Mouse (Mus musculus) forebrain, embryonic 11.5 days (tissue): ENCODE data around the gene Tpk1. TPM values are rescaled to one million over a fixed set of nuclear protein-coding genes. Genes with fewer than 3 reads are reported as not detected.

Source experiments
- ATAC-seq: fragments of 200-750 bp; cut with Nextera tagmentation; replicated peaks from 2 replicates; pipeline ENCODE4 v1.8.0; 2017; ENCODE audit warnings: moderate TSS enrichment; ENCODE audit not compliant: low FRiP score
- DNase-seq: peaks from one replicate; pipeline ENCODE4 v3.0.0-alpha.2; 2017; ENCODE audit warnings: low spot score
- H3K27ac ChIP-seq: fragments of 300-500 bp; sonication (generic); 2 replicates; pipeline ENCODE4 v1.5.1; 2014; ENCODE audit warnings: low read depth, low read length
- H3K27me3 ChIP-seq: fragments of 300-500 bp; sonication (generic); 2 replicates; pipeline ENCODE4 v1.6.1; 2014; ENCODE audit warnings: mild to moderate bottlenecking, low read length, mixed read lengths; ENCODE audit not compliant: control insufficient read depth, insufficient read depth
- H3K36me3 ChIP-seq: fragments of 300-500 bp; sonication (generic); 2 replicates; pipeline ENCODE4 v1.6.1; 2014; ENCODE audit warnings: mild to moderate bottlenecking, low read length, moderate library complexity, mixed read lengths; ENCODE audit not compliant: control insufficient read depth, insufficient read depth
- H3K4me1 ChIP-seq: fragments of 300-500 bp; sonication (generic); replicated peaks from 2 replicates; pipeline ENCODE4 v1.6.1; 2014; ENCODE audit warnings: low read length, mixed read lengths; ENCODE audit not compliant: control insufficient read depth, insufficient read depth
- H3K4me2 ChIP-seq: fragments of 300-500 bp; sonication (generic); 2 replicates; pipeline ENCODE4 v1.6.1; 2014; ENCODE audit warnings: low read depth, mild to moderate bottlenecking, low read length, moderate library complexity, mixed read lengths; ENCODE audit not compliant: severe bottlenecking
- H3K4me3 ChIP-seq: fragments of 300-500 bp; sonication (generic); 2 replicates; pipeline ENCODE4 v1.5.1; 2014; ENCODE audit warnings: low read depth, low read length
- H3K9ac ChIP-seq: fragments of 300-500 bp; sonication (generic); 2 replicates; pipeline ENCODE4 v1.6.1; 2014; ENCODE audit warnings: low read length
- H3K9me3 ChIP-seq: fragments of 300-500 bp; sonication (generic); 2 replicates; pipeline ENCODE4 v1.6.1; 2016; ENCODE audit warnings: low read length, mixed read lengths; ENCODE audit not compliant: control insufficient read depth
- WGBS: fragments of 180-500 bp; shearing (Covaris S2); extraction: QIAGEN DNeasy Blood & Tissue Kit; methylation state at CpG from one replicate; pipeline ENCODE4 v1.1.7; 2014; 5-methylcytosine and 5-hydroxymethylcytosine counted together
- polyA plus RNA-seq: library from polyadenylated mRNA; unstranded; fragments of >200 nt; fragmentation: Nextera tagmentation; extraction: Ambion mirVana; gene quantifications from 2 replicates; pipeline ENCODE4 v1.2.1, GENCODE M21; 2014

The Tpk1 gene
- polyA plus RNA-seq, 1 experiment from 2014 or later = 5.4 TPM

DNA sequence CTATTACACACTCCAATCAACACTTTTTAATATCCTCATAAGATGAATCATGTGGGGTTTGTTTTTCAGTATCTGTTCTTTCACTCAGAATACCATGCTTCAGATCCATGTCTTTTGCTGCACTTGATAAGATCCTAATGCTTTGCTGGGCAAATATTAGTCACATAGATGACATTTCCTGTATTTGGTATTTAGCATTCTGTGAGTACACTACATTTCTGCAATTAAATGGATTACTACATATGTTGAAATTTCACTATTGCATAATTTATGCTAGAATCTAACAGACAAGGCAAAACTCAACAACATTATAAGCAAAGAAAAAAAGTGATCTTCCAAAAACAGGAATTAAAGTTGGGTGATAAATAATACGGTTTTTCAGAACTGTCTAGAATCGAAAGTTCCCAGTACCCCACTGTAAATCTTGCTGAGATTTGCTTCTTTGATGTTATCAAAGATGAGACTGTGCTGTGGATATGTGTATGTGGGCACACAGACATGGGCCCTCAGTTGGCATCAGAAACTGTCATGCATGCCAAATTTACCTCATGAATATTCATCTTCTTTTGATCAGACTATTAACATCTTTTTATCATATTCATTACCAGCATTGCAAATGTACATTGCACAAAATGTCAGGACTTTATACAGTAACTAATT is 203.8 kb downstream of the Tpk1 start:
- Histone ChIP-seq H3K4me3 (no peak overlapping the region), H3K27ac (no peak overlapping the region), H3K4me1 (no peaks in the 10 kb centered on the region), H3K9me3 (no peaks in the 10 kb centered on the region), H3K27me3 (no peaks in the 10 kb centered on the region), H3K9ac (no peak overlapping the region), H3K4me2 (no peak overlapping the region), H3K36me3 (no peaks in the 10 kb centered on the region)
- ATAC-seq (no peak), DNase-seq (no peak)
- 86% methylated on average over 2 of the region's 2 CpGs for WGBS

DNA sequence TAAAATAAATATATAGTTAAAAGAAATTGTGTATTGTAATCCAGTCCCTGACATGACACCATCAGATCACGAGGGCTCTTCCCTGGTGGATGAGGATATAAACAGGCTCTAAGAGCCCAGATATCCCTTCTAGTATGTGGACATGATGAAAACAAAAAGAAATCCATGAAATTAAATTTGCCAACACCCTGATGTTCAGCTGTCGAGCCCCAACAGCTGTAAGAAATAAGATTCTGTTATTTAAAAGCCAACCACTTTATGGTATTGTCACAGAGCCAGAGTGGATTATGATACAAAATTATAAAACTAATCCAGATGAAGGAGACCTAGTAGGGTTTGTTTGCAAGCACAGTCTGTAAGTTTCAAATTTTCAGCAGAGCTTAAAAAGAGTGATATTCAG is 207.0 kb downstream of the Tpk1 start:
- ATAC-seq (no peak), DNase-seq (no peak)
- Histone ChIP-seq H3K9me3 (no peaks in the 10 kb centered on the region), H3K4me2 (no peak overlapping the region), H3K27me3 (no peaks in the 10 kb centered on the region), H3K27ac (no peak overlapping the region), H3K4me1 (no peaks in the 10 kb centered on the region), H3K36me3 (no peaks in the 10 kb centered on the region), H3K9ac (no peak overlapping the region), H3K4me3 (no peak overlapping the region)
- WGBS = 92% methylated on average over 2 of the region's 2 CpGs

DNA sequence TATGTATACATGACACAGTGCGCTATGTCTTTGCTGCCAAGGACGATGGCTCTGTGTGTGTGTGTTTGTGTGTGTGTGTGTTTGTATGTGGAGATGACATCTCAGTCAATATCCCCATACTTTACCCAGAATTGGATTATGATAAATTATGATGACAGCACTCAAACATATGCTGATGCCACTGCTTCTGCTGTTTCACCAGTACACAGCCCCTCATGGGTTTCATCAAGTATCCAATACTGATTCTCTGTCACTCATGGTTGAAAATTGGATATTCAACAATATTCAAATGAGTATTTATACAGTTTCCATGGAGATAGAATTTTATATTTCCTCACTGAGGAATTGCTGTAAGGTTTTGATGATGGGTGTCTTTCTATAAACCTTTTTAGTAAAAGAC is 208.1 kb downstream of the Tpk1 start:
- no peak overlapping the region for H3K27ac ChIP-seq

DNA sequence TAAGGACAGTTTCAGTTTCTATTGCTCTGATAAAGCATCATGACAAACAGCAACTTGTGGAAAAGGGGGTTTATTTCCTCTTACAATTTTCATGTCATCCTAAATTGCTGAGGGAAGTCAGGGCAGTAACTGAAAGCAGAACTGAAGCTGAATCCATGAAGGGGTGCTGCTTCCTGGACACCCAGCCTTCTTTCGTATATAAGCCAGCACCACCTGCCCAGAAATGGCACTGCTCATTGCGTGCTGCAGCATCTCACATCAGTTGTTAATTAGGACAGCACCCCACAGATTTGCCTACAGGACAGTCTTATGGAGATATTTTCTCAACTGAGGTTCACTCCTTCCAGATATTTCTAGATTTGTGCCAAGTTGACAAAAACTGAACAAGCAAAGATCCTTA is 216.6 kb downstream of the Tpk1 start:
- ATAC-seq = no peak

More for the DNA sequence above, 208.1 kb downstream of the Tpk1 start:
- no peak overlapping the region for H3K4me3 ChIP-seq
- no peaks in the 10 kb centered on the region for H3K27me3 ChIP-seq
- H3K36me3 ChIP-seq = no peaks in the 10 kb centered on the region
- H3K4me1 ChIP-seq = no peaks in the 10 kb centered on the region
- no peak overlapping the region for H3K9ac ChIP-seq
- no peak for DNase-seq
- WGBS = 49% methylated on average over 2 of the region's 2 CpGs
- H3K9me3 ChIP-seq = no peaks in the 10 kb centered on the region
- ATAC-seq = no peak
- no peak overlapping the region for H3K4me2 ChIP-seq

DNA sequence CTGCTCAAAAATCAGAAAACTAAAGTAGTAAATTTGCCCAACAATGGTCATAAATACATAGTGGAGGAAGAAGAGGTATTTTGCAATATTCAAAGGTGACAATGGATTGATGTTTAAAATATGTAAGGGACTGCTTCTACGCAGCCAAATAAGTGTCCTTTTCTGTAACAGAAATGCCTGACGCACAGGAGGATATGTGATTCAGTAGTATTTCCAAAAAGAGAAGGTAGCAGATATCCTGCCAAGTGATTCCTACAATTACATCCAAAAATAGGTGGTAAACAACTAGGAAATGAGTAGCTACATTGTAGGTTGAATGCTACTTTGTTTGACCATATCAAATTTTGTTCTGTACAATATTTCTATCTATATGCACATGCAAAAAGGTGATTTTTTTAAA is 220.2 kb downstream of the Tpk1 start:
- ATAC-seq (no peak), DNase-seq (no peak)
- H3K27me3 ChIP-seq = no peaks in the 10 kb centered on the region
- H3K9ac ChIP-seq = no peak overlapping the region
- 95% methylated on average over 2 of the region's 2 CpGs for WGBS
- H3K4me3 ChIP-seq = no peak overlapping the region
- no peaks in the 10 kb centered on the region for H3K36me3 ChIP-seq
- no peak overlapping the region for H3K4me2 ChIP-seq
- H3K27ac ChIP-seq = no peak overlapping the region
- H3K4me1 ChIP-seq = peaks cover 2% of the 10 kb centered on the region; the same call in 1 of the 2 replicates
- no peaks in the 10 kb centered on the region for H3K9me3 ChIP-seq

More for the DNA sequence above, 216.6 kb downstream of the Tpk1 start:
- 66% methylated on average over 2 of the region's 2 CpGs for WGBS
- Histone ChIP-seq H3K27me3 (no peaks in the 10 kb centered on the region), H3K36me3 (no peaks in the 10 kb centered on the region), H3K9me3 (no peaks in the 10 kb centered on the region), H3K4me2 (no peak overlapping the region), H3K4me3 (no peak overlapping the region), H3K27ac (no peak overlapping the region), H3K4me1 (peaks cover 2% of the 10 kb centered on the region; the same call in 1 of the 2 replicates), H3K9ac (no peak overlapping the region)
- no peak for DNase-seq

DNA sequence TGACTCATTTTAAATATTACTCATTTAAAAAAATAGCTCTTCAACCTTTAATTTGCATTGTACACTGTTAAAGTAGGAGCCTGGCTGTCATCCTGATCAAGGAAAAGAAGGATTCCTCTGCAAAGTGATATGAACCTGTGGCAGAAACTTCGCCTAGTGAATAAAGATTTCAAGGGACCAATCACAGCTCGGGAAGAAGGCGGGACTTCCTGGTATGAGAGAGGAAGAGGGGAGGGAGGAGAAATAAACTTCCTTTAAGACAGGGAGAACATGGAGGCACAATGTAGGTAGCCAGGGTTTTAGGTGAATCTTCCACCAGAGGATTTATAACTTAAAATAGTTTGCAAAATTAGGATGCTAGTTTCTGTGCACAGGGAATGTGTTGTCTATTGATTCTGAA is 223.9 kb downstream of the Tpk1 start:
- Histone ChIP-seq H3K36me3 (no peaks in the 10 kb centered on the region), H3K4me1 (no peaks in the 10 kb centered on the region), H3K9me3 (no peaks in the 10 kb centered on the region), H3K27me3 (no peaks in the 10 kb centered on the region), H3K4me3 (no peak overlapping the region), H3K9ac (no peak overlapping the region), H3K27ac (no peak overlapping the region), H3K4me2 (no peak overlapping the region)
- WGBS = 84% methylated on average over 3 of the region's 3 CpGs
- DNase-seq (no peak), ATAC-seq (no peak)

DNA sequence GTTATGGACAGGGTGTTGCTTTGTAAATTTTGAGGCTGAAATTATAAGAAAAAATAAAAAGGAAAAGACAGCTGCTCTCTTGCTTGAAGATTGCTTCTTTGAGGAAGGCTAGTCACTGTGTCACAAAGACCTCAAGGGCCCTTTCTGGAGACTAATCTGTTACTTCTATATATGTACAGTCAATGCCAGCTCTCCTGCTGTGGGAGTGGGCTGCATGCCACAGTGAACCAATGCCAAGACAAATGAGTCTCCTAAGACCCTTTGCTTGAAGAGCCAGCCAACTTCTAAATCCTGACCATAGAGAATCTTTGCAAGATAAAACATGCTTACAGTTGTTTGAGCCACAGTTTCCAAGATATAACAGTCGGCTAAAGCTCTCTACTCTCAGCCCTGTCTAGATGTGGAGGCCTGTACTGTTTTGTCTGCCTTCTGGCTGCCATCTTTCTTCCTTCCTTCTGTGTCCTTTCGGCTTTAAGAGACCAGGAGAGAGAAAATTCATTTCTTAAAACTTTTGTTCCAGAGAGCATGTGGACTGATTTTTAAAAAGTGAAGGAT is 230.0 kb downstream of the Tpk1 start:
- Histone ChIP-seq H3K9ac (no peak overlapping the region), H3K4me1 (no peaks in the 10 kb centered on the region), H3K9me3 (no peaks in the 10 kb centered on the region), H3K4me3 (no peak overlapping the region), H3K27ac (no peak overlapping the region), H3K4me2 (no peak overlapping the region), H3K36me3 (no peaks in the 10 kb centered on the region), H3K27me3 (no peaks in the 10 kb centered on the region)
- 81% methylated on average over 2 of the region's 2 CpGs for WGBS
- DNase-seq = no peak
- no peak for ATAC-seq

DNA sequence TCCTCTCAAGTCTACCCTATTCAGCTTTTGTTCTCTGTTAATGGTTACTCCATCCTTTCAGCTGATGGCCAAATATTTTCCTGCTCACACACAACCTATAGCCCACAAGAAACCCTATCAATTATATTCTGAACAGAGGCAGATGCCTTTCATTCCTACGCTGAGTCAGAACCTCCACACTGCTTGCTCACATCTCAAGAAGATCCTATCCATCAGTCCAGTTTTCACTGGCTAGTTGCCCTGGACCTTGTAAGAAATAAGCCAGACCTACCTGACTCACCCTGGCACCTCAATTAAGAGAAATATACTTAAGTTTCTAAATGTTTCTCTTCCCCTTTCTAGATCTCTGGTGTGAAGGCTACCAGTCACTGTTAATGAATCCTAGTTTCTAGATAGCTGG is 231.7 kb downstream of the Tpk1 start:
- Histone ChIP-seq H3K9me3 (no peaks in the 10 kb centered on the region), H3K4me2 (no peak overlapping the region), H3K27me3 (no peaks in the 10 kb centered on the region), H3K4me3 (no peak overlapping the region), H3K36me3 (no peaks in the 10 kb centered on the region), H3K27ac (no peak overlapping the region), H3K9ac (no peak overlapping the region), H3K4me1 (no peaks in the 10 kb centered on the region)
- no peak for DNase-seq
- no peak for ATAC-seq
- WGBS = 85% methylated on average over 1 of the region's 1 CpGs

DNA sequence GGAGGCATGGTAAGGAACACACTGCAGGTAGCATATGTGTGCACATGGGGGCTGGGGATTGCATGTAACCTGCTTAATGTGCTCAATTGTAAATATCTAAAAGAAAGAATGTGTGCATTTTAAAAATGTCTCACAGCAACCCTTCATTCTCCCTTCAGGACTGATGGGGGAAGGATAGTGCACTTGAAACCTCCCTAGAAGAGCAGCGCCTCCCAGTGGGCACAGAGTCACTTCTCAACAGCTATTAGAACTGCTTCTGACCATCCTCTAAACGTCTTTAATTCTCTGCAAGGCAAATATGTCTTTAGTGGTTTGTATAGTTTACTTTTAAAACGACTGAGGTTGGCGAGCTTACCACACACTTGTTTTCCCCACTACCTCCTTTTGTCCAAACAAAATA is 241.1 kb downstream of the Tpk1 start:
- Histone ChIP-seq H3K9ac (no peak overlapping the region), H3K4me3 (no peak overlapping the region), H3K9me3 (no peaks in the 10 kb centered on the region), H3K4me2 (no peak overlapping the region), H3K27ac (no peak overlapping the region), H3K36me3 (no peaks in the 10 kb centered on the region), H3K4me1 (no peaks in the 10 kb centered on the region), H3K27me3 (no peaks in the 10 kb centered on the region)
- WGBS = 49% methylated on average over 4 of the region's 4 CpGs
- DNase-seq (no peak), ATAC-seq (no peak)
